Mouse (Mus musculus): ENCODE data around the gene Plxna2. TPM values are rescaled to one million over a fixed set of nuclear protein-coding genes. Genes with fewer than 3 reads are reported as not detected.

Gene Plxna2
- total RNA-seq, 2 experiments from 2014 or later: 0.09 to 1.5 TPM

GRCm38 (mm10) chr1:194781556-194781955 is 163.5 kb downstream of the Plxna2 start:
- no peak for ATAC-seq (replicated peaks; ENCODE audit: low FRiP score, low TSS enrichment, poor library complexity, severe bottlenecking)

GRCm38 (mm10) chr1:194782325-194782724 is 164.3 kb downstream of the Plxna2 start:
- no peak for ATAC-seq (replicated peaks; ENCODE audit: low FRiP score, low TSS enrichment, poor library complexity, severe bottlenecking)

DNA sequence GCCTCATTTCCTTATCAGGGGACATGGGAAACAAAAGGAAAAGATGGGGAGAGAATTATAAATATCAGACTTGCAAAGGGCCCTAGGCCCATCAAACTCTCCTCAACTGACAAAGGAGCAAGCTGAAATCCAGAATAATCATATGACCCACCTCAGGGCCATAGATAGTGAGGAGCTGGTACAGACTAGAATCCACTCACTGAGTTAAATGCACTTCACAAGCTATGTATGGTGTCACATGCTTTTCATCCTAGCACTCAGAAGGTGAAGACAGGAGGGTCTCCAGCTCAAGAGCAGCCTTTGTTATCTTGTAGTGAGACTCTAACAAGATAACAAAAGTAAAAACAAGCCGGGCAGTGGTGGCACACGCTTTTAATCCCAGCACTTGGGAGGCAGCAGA is 169.6 kb downstream of the Plxna2 start:
- no peak for ATAC-seq (replicated peaks; ENCODE audit: low FRiP score, low TSS enrichment, poor library complexity, severe bottlenecking)

- no peak for ATAC-seq (replicated peaks; ENCODE audit: low FRiP score, low TSS enrichment, poor library complexity, severe bottlenecking)
Measured at GRCm38 (mm10) chr1:194793226-194793924, 175.4 kb downstream of the Plxna2 start.

GRCm38 (mm10) chr1:194795316-194795715 is 177.3 kb downstream of the Plxna2 start:
- no peak for ATAC-seq (replicated peaks; ENCODE audit: low FRiP score, low TSS enrichment, poor library complexity, severe bottlenecking)

GRCm38 (mm10) chr1:194797843-194798242 is 179.8 kb downstream of the Plxna2 start:
- peak; percentile 79 for ATAC-seq (replicated peaks; ENCODE audit: low FRiP score, low TSS enrichment, poor library complexity, severe bottlenecking)

DNA sequence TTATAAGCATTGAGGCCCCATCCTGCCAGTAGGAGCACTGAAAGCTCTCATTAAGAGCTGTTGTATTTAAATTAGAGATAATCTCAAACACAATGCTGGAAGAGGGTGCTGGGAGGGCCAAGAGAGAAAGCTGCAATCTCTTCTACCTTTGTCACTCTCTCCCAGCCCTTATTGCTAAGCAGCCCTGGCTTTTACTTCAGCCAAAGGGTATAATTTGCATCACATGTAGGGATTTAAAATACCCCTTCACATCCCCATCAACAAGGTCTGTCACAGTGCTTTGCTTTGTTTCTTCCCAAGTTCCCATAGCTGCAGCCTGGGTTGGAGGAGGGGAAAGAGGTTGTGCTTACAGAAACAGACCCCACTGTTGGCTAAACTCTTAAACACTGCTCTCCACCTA is 180.5 kb downstream of the Plxna2 start:
- no peak for ATAC-seq (replicated peaks; ENCODE audit: low FRiP score, low TSS enrichment, poor library complexity, severe bottlenecking)

DNA sequence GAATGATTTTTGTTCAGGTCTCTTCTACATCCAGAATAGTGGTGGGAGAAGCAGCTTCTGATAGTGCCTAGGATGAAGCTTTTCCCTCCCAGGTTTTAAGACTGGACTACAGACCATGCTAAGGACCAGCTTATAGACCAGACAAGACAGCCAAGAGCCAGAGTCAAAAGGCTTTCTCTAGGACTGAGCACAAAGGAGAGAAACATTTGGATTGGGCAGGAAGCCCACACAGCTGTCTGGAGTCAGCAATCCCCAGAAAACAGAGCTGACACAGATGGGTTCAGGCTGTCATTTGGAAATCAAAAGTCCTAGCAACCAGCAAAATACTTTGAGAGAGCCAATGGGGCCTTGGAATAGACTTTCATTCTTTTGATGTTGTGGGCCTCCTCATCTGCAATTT is 190.2 kb downstream of the Plxna2 start:
- ATAC-seq (replicated peaks; ENCODE audit: low FRiP score, low TSS enrichment, poor library complexity, severe bottlenecking): no peak

- no peak for ATAC-seq (replicated peaks; ENCODE audit: low FRiP score, low TSS enrichment, poor library complexity, severe bottlenecking)
Measured at GRCm38 (mm10) chr1:194808681-194809080, 190.7 kb downstream of the Plxna2 start.

DNA sequence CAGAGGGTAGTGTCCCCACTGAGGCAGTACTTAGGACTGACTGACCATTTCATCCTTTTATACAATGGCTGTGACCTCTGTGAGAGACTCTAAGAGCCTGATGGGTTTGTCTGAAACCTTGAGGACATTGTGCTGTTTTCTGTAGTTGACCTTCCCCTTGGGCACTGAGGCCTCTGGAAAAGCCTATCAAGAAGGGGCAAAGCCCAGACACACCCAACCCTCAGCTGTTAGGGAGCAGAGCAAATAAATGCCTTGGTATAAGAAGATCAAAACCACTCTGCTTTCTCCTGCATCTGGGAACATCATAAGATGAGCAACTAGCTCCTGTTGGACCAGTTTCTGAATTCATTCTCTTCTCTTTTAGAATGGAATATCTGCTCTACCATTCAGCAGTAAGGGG is 191.6 kb downstream of the Plxna2 start:
- no peak for ATAC-seq (replicated peaks; ENCODE audit: low FRiP score, low TSS enrichment, poor library complexity, severe bottlenecking)

DNA sequence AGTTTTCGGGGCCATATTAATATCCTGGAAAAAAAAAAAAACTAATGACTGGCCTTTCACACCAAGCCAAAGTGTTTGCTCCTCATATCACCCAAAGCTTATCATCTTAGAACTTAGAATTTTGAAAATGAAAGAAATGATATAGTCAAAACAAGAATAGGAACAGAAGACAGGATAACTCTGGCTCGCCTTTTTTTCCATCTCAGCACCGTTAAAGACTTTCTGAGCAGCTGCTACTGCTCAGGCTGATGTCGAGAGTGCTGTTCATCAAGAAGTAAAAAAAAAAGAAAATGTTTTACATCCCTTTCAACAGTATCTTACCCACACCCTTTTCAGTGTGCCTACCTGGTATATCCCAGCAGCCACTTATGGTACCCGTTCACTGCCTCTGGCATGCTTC is 196.2 kb downstream of the Plxna2 start:
- no peak for ATAC-seq (replicated peaks; ENCODE audit: low FRiP score, low TSS enrichment, poor library complexity, severe bottlenecking)

DNA sequence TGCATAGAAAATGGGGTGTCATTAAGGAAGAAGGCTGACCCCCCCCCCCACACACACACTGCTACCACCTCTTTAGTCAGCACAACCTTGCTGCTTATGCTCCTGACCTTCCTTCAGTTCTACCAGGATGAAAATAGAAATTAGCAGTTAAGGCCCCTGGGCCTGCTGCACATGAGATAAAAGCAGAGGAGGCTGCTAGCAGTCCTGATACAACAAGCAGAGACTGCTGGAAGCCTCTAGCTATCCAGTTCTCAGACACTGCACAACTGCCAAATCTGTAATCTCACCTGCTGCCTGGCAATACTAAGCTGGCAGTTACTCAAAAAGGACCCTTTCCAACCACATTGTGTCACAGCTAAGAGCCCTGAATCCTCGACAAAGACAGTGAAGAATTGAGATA is 197.5 kb downstream of the Plxna2 start:
- peak; percentile 94 for ATAC-seq (replicated peaks; ENCODE audit: low FRiP score, low TSS enrichment, poor library complexity, severe bottlenecking)

DNA sequence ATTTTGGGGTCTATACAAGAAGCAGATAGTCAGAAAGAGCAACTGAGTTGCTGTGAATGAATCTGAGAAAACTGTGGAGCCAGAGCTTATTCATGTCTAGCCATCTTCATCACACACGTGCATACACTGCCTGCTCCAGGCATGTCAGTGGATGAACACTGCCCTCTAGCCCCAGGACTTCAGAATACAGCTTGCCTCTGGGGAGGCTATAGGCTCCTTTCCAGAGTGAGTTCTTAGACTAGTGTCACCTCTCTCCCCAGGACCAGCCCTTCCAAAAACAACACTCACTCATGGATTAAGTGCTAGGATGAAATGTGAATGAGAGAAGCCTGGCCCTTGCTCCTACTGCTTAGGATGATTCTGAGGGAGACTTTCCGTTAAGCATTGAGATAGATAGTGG is 198.9 kb downstream of the Plxna2 start:
- ATAC-seq (replicated peaks; ENCODE audit: low FRiP score, low TSS enrichment, poor library complexity, severe bottlenecking): peak; percentile 73

GRCm38 (mm10) chr1:194820953-194821352 is 202.9 kb downstream of the Plxna2 start:
- ATAC-seq (replicated peaks; ENCODE audit: low FRiP score, low TSS enrichment, poor library complexity, severe bottlenecking): no peak

DNA sequence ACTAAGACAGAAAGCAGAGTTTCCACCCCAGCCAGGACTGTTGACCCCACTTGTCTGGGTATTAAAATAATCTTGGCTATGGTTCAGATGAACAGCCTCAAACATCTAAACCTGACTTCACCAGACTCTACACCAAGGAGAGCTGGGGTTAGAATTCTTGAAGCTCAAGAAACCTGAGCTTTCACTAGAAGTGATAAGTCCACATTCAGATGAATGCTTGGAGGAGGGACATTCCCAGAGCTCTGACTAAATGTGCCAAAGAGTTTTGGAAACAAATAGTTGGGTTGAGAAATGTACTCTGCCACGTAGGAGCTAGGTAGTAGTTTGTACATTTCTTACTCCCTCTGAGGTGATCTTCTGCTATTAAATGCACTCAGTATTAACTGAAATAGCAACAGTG is 203.7 kb downstream of the Plxna2 start:
- no peak for ATAC-seq (replicated peaks; ENCODE audit: low FRiP score, low TSS enrichment, poor library complexity, severe bottlenecking)

DNA sequence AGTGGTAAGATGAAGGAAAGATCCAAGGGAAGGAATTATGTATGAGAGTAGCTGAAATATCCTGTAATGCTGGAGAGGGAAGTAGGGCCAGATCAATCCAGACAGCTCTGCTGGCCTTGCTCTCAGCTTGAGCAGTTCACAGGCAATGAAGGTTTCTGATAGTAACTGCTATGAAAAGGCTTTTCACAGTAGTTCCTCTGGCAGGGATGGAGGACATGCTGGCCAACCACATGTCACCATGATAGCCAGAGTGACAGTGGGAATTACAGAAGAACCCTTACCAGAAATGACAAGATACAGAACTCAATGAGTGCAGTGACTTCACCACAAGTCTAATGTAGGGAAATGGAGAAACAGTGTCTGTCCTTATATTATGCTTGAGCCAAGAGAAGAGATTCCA is 210.3 kb downstream of the Plxna2 start:
- no peak for ATAC-seq (replicated peaks; ENCODE audit: low FRiP score, low TSS enrichment, poor library complexity, severe bottlenecking)

DNA sequence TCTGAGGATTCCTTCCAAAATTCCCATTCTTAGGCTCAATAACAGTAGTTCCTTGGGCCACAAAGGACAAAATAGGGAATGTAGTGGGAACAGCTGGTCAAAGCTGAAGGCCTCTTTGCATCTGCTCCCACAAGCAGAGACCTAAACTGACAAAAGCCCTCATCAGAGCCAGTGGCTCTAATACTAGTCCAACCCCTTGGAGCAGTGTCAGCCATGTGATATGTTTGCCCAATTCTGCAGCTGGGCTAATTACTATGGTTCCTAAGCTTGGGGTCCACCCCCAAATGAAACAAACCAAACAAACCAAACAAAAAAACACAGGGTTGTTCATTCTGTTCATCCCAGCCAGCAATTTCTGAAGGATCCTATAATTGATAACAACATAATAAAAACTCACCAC is 217.2 kb downstream of the Plxna2 start:
- no peak for ATAC-seq (replicated peaks; ENCODE audit: low FRiP score, low TSS enrichment, poor library complexity, severe bottlenecking)

DNA sequence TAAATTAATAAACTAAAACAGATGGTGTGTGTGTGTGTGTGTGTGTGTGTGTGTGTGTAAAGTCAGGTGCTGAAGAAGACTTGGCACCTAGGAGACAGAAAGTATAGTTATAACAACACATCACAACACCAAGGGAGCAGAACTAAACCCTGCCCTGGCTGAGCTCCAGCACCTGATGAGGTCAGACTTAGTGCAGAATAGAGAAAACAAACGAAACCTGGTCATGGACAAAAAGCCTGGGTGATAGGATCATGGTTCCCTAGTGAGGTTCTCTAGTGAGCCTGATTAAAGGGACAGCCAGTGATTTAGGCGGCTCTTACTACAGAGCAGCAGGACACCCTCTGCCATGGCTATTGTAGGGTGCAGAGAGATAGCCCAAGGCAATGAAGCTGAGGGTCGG is 218.2 kb downstream of the Plxna2 start:
- no peak for ATAC-seq (replicated peaks; ENCODE audit: low FRiP score, low TSS enrichment, poor library complexity, severe bottlenecking)

DNA sequence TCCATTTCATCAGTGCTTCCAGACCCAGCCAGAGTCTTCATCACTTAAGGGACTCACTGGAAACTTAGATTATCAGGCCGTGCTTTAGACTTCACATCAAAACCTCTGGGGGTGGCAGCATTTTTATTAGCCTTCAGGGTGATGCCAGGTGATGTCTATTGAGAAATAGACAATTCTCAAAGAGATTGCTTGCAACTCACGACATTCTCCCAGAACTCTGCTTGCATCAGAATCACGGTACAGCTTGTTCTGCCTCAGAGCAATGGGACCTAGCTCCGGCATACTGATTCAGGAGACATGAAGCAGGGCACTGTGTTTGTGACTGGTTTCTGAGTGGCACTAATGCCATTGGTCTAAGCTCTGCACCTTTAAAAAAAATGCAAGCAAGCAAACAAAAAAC is 218.7 kb downstream of the Plxna2 start:
- no peak for ATAC-seq (replicated peaks; ENCODE audit: low FRiP score, low TSS enrichment, poor library complexity, severe bottlenecking)

GRCm38 (mm10) chr1:194839230-194839910 is 221.4 kb downstream of the Plxna2 start:
- peak; percentile 81 for ATAC-seq (replicated peaks; ENCODE audit: low FRiP score, low TSS enrichment, poor library complexity, severe bottlenecking)

- ATAC-seq (replicated peaks; ENCODE audit: low FRiP score, low TSS enrichment, poor library complexity, severe bottlenecking): 0 out of 2 replicates have a peak, but pooled peaks have one; percentile 28
Measured at GRCm38 (mm10) chr1:194843020-194843419, 225.0 kb downstream of the Plxna2 start.

Data from megakaryocyte-erythroid progenitor cell, adult 5-6 weeks (primary cell).